Mouse (Mus musculus) bone marrow, adult 2 months (tissue): ENCODE measurements around the gene Mrps18b.

ENCODE experiments used
- CTCF ChIP-seq: fragments of 200-500 bp; IDR thresholded peaks from 2 replicates; pipeline ENCODE4 v1.5.1; 2011; ENCODE audit warnings: low read length, control low read depth; ENCODE audit not compliant: control insufficient read depth, insufficient read depth
- POLR2A ChIP-seq: fragments of 200-500 bp; IDR thresholded peaks from 2 replicates; pipeline ENCODE4 v1.6.1; 2011; ENCODE audit warnings: low read depth, mild to moderate bottlenecking, control low read depth, low read length, borderline replicate concordance; ENCODE audit not compliant: control insufficient read depth

DNA sequence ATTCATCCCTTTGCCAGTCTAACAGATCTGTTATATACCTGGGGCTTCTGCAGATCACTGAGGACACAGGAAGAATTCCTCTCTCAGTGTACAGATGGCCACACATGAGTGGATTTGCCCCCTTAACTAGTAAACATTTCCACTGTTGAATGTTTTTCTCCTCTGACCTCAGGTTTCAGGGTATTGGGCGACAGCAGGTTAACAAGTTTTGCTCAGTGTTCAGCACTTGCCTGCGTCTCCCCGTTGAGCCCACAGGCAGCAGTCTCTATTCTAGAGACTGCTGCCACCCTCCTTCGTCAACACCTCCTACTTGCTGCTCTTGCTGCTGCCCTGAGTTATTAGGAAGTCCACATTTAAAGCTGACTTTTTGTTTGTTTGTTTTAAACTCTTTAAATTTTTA lies 5.5 kb upstream of the Mrps18b start:
- TF ChIP-seq CTCF (no peak), POLR2A (no peak)
